Mouse (Mus musculus): ENCODE measurements around the gene Baz2b. TPM values are rescaled to one million over a fixed set of nuclear protein-coding genes. Genes with fewer than 3 reads are reported as not detected.
"Not testable (repeated sequence)": the region's sequence is repeated elsewhere in the genome, so short reads cannot be mapped to it uniquely, and the experiment has no call there.

Baz2b gene
- polyA plus RNA-seq, 1 experiment from 2014 or later = 37.7 TPM

DNA sequence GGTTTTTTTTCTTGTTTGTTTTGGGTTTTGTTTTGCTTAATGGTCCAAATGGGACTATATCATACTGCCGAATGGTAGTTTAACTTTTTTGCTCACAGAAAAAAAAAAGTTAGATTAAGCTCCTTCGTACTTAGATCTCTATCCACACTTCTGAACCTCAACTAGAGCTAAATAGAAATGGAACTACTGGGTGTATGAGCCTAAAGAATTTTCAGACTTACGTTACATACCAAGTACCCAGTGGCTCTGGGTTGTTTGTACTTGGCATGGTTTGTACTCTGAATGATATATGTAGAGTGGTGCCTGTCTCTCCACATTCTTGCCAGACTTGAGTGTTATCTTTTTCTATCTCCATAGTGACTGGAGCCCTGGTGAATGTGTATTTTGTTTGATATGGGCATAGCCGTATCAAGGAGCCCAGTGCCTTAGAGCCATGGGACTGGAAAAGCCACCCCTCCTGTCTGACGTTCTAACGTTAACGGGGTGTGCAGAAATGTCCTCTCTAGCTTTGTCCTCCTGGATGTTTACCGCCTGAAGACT lies 326.8 kb downstream of the Baz2b start:
- H3K36me3 ChIP-seq (ENCODE audit: inconsistent target) = no peaks in the 10 kb centered on the region
- 66% methylated on average over 8 of the region's 8 CpGs for WGBS (ENCODE audit: missing documents)
- H3K27ac ChIP-seq = no peak overlapping the region
- H3K79me2 ChIP-seq (ENCODE audit: inconsistent target) = no peaks in the 10 kb centered on the region
- peak overlapping the region; percentile 32 for H3K4me3 ChIP-seq (ENCODE audit: inconsistent target)

DNA sequence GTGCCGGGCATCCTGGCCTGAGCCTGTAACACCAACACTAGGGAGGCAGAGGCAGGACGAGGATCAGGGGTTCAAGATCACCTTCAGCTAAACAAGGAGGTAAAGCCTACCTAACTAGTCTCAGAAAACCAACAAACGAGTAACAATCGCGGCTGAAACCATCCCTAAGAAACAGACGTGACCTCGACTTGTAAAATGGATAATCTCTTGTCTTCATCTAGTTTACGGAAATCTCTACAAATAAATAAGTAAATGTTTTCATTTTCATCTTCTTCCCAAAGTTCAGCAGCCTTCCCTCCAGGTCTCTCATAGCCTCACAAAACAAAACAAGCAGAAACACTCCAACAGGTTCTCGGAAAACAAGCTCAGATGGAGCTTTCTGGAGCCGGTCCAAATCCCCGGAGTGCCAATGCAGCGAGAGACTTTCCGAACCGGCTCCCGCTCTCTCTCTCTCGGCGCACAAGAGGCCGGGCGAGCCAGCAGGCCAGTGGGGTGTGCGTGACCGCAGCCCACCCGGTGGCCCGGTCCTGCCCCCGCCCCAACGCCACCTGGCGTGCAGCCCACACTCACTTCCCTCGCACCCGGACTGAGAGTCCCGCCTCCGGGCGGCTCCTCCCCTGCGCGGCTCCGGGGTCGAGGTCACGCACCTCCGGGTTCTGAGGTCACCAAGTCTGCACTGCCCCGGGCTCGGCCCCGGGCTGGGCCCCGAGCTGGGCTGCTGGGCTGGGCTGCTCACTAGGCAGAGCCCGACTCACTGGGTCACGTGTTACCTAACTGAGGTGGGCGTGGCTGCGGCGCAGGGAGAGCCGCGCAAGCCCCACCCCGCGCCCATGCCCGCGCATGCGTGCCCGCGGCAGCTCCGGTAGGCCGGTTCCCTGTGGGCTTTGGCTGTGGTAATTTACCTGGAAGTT lies 327.6 kb downstream of the Baz2b start, which contains the start of gene Wdsub1:
Gene Wdsub1, minus strand, starts transcription at position 761 of the 911 bp plus-strand sequence.
- Histone ChIP-seq H3K79me2 (ENCODE audit: inconsistent target) (no peaks in the 10 kb centered on the region), H3K36me3 (ENCODE audit: inconsistent target) (no peaks in the 10 kb centered on the region), H3K4me3 (ENCODE audit: inconsistent target) (peak within 1 kb of the TSS; percentile 54), H3K27ac (peak within 1 kb of the TSS; percentile 51)
- WGBS (ENCODE audit: missing documents) = 1% methylated on average over 57 of the region's 57 CpGs

DNA sequence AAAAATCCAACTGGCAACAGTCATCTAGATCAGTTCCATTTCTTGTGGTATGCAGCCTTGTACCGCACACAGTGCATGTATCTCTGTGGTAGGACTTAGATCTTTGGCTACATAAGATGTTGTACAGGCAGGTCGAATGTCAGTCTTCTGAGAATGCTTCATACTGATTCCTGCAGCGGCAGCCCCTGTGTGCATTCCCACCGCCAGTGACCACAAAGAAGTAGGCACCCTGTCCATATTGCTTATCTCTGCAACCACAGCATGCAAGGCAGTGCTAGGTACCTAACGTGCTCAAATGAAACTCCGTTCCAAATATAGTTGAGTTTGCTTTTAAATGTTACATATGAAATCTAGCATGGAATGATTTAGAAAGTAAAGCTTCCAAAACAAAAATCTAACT lies 328.2 kb downstream of the Baz2b start:
- Histone ChIP-seq H3K27ac (peak overlapping the region; percentile 51), H3K36me3 (ENCODE audit: inconsistent target) (no peaks in the 10 kb centered on the region), H3K79me2 (ENCODE audit: inconsistent target) (no peaks in the 10 kb centered on the region), H3K4me3 (ENCODE audit: inconsistent target) (peak overlapping the region; percentile 54)
- 27% methylated on average over 6 of the region's 6 CpGs for WGBS (ENCODE audit: missing documents)

DNA sequence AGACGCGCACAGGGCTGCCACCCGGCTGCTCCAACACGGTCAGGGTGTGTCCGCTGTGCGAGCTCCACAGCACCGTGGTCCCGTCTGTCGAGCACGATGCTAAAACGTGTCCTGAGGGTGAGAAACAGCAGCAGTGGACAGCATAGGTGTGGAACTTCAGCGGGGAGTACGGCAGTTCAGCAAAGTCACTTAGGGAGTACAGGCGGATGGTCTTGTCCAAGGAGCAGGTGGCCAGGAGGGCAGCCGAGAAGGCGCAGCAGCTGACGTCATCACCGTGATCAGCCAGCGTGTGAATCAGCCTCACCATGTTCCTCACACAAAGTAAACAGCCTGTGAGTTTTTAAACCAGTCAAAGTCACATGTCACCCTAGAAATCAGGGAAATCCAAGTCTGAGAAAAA lies 331.4 kb downstream of the Baz2b start:
- H3K79me2 ChIP-seq (ENCODE audit: inconsistent target) = no peaks in the 10 kb centered on the region
- H3K36me3 ChIP-seq (ENCODE audit: inconsistent target) = peaks cover under 1% of the 10 kb centered on the region; the same call in 1 of the 2 replicates
- no peak overlapping the region for H3K27ac ChIP-seq
- WGBS (ENCODE audit: missing documents) = 92% methylated on average over 16 of the region's 19 CpGs
- H3K4me3 ChIP-seq (ENCODE audit: inconsistent target) = no peak overlapping the region

DNA sequence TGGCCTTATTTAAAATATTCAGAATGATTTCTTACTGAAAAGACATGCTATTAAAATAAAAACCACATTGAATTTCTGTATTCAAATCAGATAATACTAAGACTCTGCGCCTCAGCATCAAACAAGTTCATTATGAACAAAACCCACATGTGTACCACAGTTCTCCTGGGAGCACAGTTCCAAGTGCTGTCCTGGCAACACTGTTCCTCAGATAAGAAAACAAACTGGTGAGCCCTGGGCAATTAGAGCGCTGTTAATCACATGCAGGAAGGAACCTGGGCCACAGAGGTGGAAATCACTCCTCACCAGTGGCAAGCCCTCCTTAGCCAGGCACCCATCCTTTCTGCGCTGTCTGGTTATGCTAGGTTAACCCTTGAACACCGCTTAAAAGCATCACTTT lies 332.3 kb downstream of the Baz2b start:
- 82% methylated on average over 4 of the region's 4 CpGs for WGBS (ENCODE audit: missing documents)
- Histone ChIP-seq H3K79me2 (ENCODE audit: inconsistent target) (no peaks in the 10 kb centered on the region), H3K27ac (no peak overlapping the region), H3K4me3 (ENCODE audit: inconsistent target) (no peak overlapping the region), H3K36me3 (ENCODE audit: inconsistent target) (peaks cover 6% of the 10 kb centered on the region; the same call in 1 of the 2 replicates)

- H3K79me2 ChIP-seq (ENCODE audit: inconsistent target) = no peaks in the 10 kb centered on the region
- 96% methylated on average over 15 of the region's 15 CpGs for WGBS (ENCODE audit: missing documents)
- peaks cover 6% of the 10 kb centered on the region; the same call in 1 of the 2 replicates for H3K36me3 ChIP-seq (ENCODE audit: inconsistent target)
- no peak overlapping the region for H3K27ac ChIP-seq
- H3K4me3 ChIP-seq (ENCODE audit: inconsistent target) = no peak overlapping the region
Measured at GRCm38 (mm10) chr2:59876482-59876881, 333.2 kb downstream of the Baz2b start.

GRCm38 (mm10) chr2:59870526-59870925 lies 339.1 kb downstream of the Baz2b start:
- H3K27ac ChIP-seq = no peak overlapping the region
- no peak overlapping the region for H3K4me3 ChIP-seq (ENCODE audit: inconsistent target)
- no peaks in the 10 kb centered on the region for H3K79me2 ChIP-seq (ENCODE audit: inconsistent target)
- WGBS (ENCODE audit: missing documents) = 97% methylated on average over 6 of the region's 6 CpGs
- H3K36me3 ChIP-seq (ENCODE audit: inconsistent target) = 0 out of 2 replicates have a peak, but pooled peaks cover 6% of the 10 kb centered on the region

- H3K27ac ChIP-seq = no peak overlapping the region
- peaks cover 6% of the 10 kb centered on the region; the same call in 1 of the 2 replicates for H3K36me3 ChIP-seq (ENCODE audit: inconsistent target)
- no peaks in the 10 kb centered on the region for H3K79me2 ChIP-seq (ENCODE audit: inconsistent target)
- whole genome bisulfite sequencing (ENCODE audit: missing documents) = 94% methylated on average over 6 of the region's 6 CpGs
- H3K4me3 ChIP-seq (ENCODE audit: inconsistent target) = no peak overlapping the region
Measured at GRCm38 (mm10) chr2:59862618-59863017, 347.0 kb downstream of the Baz2b start.

- H3K4me3 ChIP-seq (ENCODE audit: inconsistent target) = no peak overlapping the region
- H3K36me3 ChIP-seq (ENCODE audit: inconsistent target) = no peaks in the 10 kb centered on the region; the same call in 1 of the 2 replicates
- no peak overlapping the region for H3K27ac ChIP-seq
- WGBS (ENCODE audit: missing documents) = 99% methylated on average over 9 of the region's 9 CpGs
- no peaks in the 10 kb centered on the region for H3K79me2 ChIP-seq (ENCODE audit: inconsistent target)
Measured at GRCm38 (mm10) chr2:59854363-59854762, 355.3 kb downstream of the Baz2b start.

DNA sequence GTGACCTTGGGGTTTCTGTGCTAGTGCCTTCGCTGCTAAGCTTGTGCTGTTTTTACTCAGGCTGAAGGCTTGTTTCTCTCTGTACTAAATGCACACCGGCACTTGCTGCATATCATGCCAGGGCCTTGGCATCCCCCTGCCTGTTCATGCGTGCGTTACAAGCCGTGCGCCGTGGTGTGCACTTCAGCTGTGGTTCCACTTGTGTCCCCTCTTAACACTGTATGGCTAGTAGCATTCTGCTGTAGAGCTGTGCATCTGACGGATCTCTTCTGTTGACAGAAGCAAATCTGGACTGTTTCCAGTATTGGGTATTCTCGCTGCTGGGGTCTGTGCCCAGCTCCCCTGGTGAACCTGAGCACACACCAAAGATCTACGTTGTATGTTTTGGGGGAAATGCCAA lies 356.1 kb downstream of the Baz2b start:
- H3K4me3 ChIP-seq (ENCODE audit: inconsistent target) = no peak overlapping the region
- no peaks in the 10 kb centered on the region; the same call in 1 of the 2 replicates for H3K36me3 ChIP-seq (ENCODE audit: inconsistent target)
- 95% methylated on average over 9 of the region's 10 CpGs for whole genome bisulfite sequencing (ENCODE audit: missing documents)
- H3K79me2 ChIP-seq (ENCODE audit: inconsistent target) = no peaks in the 10 kb centered on the region
- H3K27ac ChIP-seq = no peak overlapping the region

- Histone ChIP-seq H3K4me3 (ENCODE audit: inconsistent target) (no peak overlapping the region), H3K79me2 (ENCODE audit: inconsistent target) (no peaks in the 10 kb centered on the region), H3K36me3 (ENCODE audit: inconsistent target) (no peaks in the 10 kb centered on the region), H3K27ac (no peak overlapping the region)
- 98% methylated on average over 11 of the region's 11 CpGs for WGBS (ENCODE audit: missing documents)
Measured at GRCm38 (mm10) chr2:59852916-59853315, 356.7 kb downstream of the Baz2b start.

GRCm38 (mm10) chr2:59851885-59852284 lies 357.8 kb downstream of the Baz2b start:
- H3K79me2 ChIP-seq (ENCODE audit: inconsistent target); H3K36me3 ChIP-seq (ENCODE audit: inconsistent target); H3K27ac ChIP-seq; H3K4me3 ChIP-seq (ENCODE audit: inconsistent target): not testable (repeated sequence)
- WGBS (ENCODE audit: missing documents) = 44% methylated on average over 3 of the region's 5 CpGs
